Mouse (Mus musculus): ENCODE measurements around the gene Dync1li1. TPM values are rescaled to one million over a fixed set of nuclear protein-coding genes. Genes with fewer than 3 reads are reported as not detected.
A peak's percentile ranks its signal among the peaks of the same experiment; 100 is the strongest.

Dync1li1 gene
- polyA plus RNA-seq, 1 experiment from 2014 or later = 118 TPM

DNA sequence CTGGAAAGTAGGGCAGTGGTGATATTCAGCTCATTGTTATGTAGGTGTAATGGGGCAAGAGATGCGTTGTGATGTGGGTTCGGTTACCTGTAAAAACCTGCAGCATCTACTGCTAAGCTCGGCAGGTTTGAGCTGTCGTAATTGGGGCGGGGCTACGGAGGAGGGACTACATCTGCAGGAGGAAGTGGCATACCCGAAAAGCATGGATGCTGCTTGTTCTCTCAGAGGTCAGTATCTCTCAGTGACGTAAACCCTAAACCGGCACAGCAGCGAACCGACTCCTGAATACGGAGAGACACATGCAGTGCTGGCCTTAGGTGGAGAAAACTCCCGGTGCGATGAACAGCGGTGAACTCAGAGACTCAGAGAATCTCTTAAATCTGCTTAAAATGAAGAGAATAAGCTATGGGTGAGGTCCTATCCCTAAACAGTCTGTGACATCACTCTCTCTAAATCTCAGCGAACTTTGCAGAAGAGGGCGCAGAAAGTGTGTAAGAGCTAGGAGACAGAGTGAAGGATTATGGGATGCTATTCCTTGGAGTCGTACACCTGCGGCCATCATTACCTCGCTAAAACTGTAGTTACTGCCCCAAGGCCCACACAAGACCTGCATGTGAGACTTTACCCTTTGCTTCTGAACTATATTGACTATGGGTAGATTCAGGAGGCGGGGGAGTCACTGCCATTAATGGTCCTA, 37.5 kb upstream of the Dync1li1 start:
- no peak overlapping the region for H3K4me3 ChIP-seq (ENCODE audit: low read depth, low read length)
- no peaks in the 10 kb centered on the region for H3K9me3 ChIP-seq (replicated peaks; ENCODE audit: control insufficient read depth, low read length, poor library complexity, severe bottlenecking)
- no peak overlapping the region for H3K4me2 ChIP-seq (ENCODE audit: low read length)
- WGBS = 62% methylated on average over 21 of the region's 21 CpGs
- no peaks in the 10 kb centered on the region for H3K36me3 ChIP-seq (ENCODE audit: control insufficient read depth, insufficient read depth, low read length)
- no peak overlapping the region for H3K27ac ChIP-seq (ENCODE audit: low read length)
- no peak overlapping the region for H3K9ac ChIP-seq (ENCODE audit: low read depth, low read length)
- H3K4me1 ChIP-seq (ENCODE audit: control insufficient read depth, insufficient read depth, low read length) = no peaks in the 10 kb centered on the region
- no peak for ATAC-seq
- H3K27me3 ChIP-seq (ENCODE audit: control insufficient read depth, insufficient read depth, low read depth, low read length) = no peaks in the 10 kb centered on the region

DNA sequence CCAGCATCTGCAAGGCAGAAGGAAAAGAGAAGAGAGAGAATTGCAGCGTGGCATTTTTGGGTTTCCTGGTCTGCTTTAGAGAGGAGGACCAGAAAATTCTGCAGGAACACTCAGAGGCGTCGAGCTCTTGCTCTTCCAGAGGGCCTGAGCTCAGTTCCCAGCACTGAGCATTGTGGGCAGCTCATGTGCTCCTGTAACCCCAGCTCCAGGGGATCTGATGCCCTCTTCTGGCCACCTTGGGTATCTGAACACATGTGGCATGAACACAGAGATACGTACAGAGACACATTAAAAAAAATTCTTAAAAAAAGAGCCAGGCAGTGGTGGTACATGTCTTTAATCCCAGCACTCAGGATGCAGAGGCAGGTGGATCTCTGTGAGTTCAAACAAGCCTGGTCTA, 33.2 kb upstream of the Dync1li1 start:
- H3K9me3 ChIP-seq (replicated peaks; ENCODE audit: control insufficient read depth, low read length, poor library complexity, severe bottlenecking) = no peaks in the 10 kb centered on the region
- no peak overlapping the region for H3K4me3 ChIP-seq (ENCODE audit: low read depth, low read length)
- no peak overlapping the region for H3K4me2 ChIP-seq (ENCODE audit: low read length)
- 87% methylated on average over 4 of the region's 4 CpGs for WGBS
- H3K4me1 ChIP-seq (ENCODE audit: control insufficient read depth, insufficient read depth, low read length) = peaks cover 4% of the 10 kb centered on the region
- H3K36me3 ChIP-seq (ENCODE audit: control insufficient read depth, insufficient read depth, low read length) = no peaks in the 10 kb centered on the region
- H3K27me3 ChIP-seq (ENCODE audit: control insufficient read depth, insufficient read depth, low read depth, low read length) = no peaks in the 10 kb centered on the region
- ATAC-seq = no peak
- no peak overlapping the region for H3K9ac ChIP-seq (ENCODE audit: low read depth, low read length)
- no peak overlapping the region for H3K27ac ChIP-seq (ENCODE audit: low read length)

DNA sequence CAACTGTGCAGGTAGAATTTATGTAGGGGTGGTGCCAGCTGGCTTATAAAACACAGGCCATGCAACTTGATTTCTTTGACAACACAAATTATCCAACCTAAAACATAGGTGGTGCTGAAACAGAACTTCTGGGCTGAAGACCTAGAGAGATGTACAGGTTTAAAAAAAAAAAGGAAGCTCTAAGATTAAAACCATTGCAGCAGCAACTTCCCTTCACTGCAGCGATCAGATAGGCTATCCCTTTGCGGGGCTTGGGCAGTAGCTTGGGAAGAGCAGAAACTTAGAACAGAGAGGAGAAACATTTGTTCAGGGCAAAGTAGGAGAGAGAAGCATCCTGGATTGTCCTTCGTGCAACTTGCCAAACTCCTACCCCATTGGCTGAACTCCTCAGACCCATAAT, 31.9 kb upstream of the Dync1li1 start:
- Histone ChIP-seq H3K4me1 (ENCODE audit: control insufficient read depth, insufficient read depth, low read length) (peaks cover 14% of the 10 kb centered on the region), H3K9me3 (replicated peaks; ENCODE audit: control insufficient read depth, low read length, poor library complexity, severe bottlenecking) (no peaks in the 10 kb centered on the region), H3K9ac (ENCODE audit: low read depth, low read length) (no peak overlapping the region), H3K36me3 (ENCODE audit: control insufficient read depth, insufficient read depth, low read length) (no peaks in the 10 kb centered on the region), H3K4me3 (ENCODE audit: low read depth, low read length) (no peak overlapping the region), H3K4me2 (ENCODE audit: low read length) (no peak overlapping the region), H3K27ac (ENCODE audit: low read length) (no peak overlapping the region), H3K27me3 (ENCODE audit: control insufficient read depth, insufficient read depth, low read depth, low read length) (no peaks in the 10 kb centered on the region)
- WGBS = 94% methylated on average over 3 of the region's 3 CpGs
- no peak for ATAC-seq

DNA sequence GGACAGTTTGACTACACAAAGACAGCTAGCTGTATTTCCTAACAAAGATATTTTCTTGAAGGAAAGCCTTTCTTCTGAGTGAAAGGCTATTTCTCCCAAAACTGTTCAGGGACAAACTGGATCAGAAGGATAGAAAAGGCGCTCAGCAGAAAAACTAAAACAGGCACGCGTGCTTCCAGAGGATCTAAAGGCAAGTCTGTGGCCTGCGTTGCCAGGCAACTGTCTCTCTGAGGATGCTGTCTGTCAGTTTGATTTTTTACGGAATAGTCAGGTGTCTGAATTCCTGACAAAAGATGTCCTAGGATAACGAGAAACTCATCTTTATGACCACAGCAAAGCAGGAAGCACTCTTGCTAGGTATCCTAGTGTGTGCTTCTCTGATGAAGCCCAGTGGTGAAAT, 28.1 kb upstream of the Dync1li1 start:
- peak; percentile 81 for ATAC-seq
- H3K9ac ChIP-seq (ENCODE audit: low read depth, low read length) = no peak overlapping the region
- WGBS = 17% methylated on average over 6 of the region's 6 CpGs
- no peak overlapping the region for H3K4me3 ChIP-seq (ENCODE audit: low read depth, low read length)
- H3K4me1 ChIP-seq (ENCODE audit: control insufficient read depth, insufficient read depth, low read length) = peaks cover 16% of the 10 kb centered on the region
- H3K4me2 ChIP-seq (ENCODE audit: low read length) = peak overlapping the region; percentile 27
- peak overlapping the region; percentile 83 for H3K27ac ChIP-seq (ENCODE audit: low read length)
- H3K36me3 ChIP-seq (ENCODE audit: control insufficient read depth, insufficient read depth, low read length) = no peaks in the 10 kb centered on the region
- H3K9me3 ChIP-seq (replicated peaks; ENCODE audit: control insufficient read depth, low read length, poor library complexity, severe bottlenecking) = no peaks in the 10 kb centered on the region
- H3K27me3 ChIP-seq (ENCODE audit: control insufficient read depth, insufficient read depth, low read depth, low read length) = no peaks in the 10 kb centered on the region

DNA sequence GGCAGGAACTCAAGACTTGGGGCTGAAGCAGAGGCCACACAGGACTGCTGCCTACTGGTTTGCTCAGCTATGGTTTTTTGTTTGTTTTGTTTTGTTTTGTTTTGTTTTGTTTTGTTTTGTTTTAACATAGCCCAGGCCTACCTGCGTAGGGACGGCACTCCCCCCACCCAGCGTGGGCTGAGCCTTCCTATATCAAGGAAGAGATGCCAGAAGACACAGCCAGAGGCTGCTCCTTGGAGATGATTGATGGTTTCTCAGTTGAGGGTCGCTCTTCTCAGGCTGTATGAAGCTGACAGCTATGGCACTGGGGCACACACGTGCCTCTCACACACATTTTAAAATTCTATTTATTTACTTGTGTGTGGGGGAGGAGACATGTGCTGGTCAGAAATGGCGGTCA, 27.6 kb upstream of the Dync1li1 start:
- peaks cover 16% of the 10 kb centered on the region for H3K4me1 ChIP-seq (ENCODE audit: control insufficient read depth, insufficient read depth, low read length)

DNA sequence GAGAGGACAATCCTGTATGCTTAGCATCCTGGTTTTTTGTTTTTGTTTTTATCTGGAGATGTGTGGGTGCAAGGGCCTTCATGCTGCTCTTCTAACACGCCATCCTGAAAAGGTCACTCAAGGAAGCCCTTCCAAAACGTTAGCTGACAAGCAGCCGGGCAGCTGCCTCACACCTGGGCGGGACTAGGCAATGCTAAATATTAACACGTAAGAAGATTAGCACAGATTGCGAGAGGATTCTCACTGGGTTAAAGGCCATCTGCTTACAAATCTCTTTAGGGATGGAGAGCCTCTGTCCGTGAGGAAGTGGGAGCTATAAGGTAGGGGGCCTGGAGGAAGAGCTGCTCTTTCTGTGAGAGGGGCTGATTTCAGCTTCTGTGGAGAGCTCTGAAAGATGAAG, 26.6 kb upstream of the Dync1li1 start:
- H3K27ac ChIP-seq (ENCODE audit: low read length) = 0 out of 2 replicates have a peak overlapping the region, but pooled peaks have one; percentile 2
- no peaks in the 10 kb centered on the region for H3K27me3 ChIP-seq (ENCODE audit: control insufficient read depth, insufficient read depth, low read depth, low read length)
- no peak for ATAC-seq
- 26% methylated on average over 7 of the region's 7 CpGs for WGBS
- no peak overlapping the region for H3K9ac ChIP-seq (ENCODE audit: low read depth, low read length)
- H3K36me3 ChIP-seq (ENCODE audit: control insufficient read depth, insufficient read depth, low read length) = no peaks in the 10 kb centered on the region
- no peak overlapping the region for H3K4me3 ChIP-seq (ENCODE audit: low read depth, low read length)
- H3K4me1 ChIP-seq (ENCODE audit: control insufficient read depth, insufficient read depth, low read length) = peaks cover 16% of the 10 kb centered on the region
- no peak overlapping the region for H3K4me2 ChIP-seq (ENCODE audit: low read length)
- H3K9me3 ChIP-seq (replicated peaks; ENCODE audit: control insufficient read depth, low read length, poor library complexity, severe bottlenecking) = no peaks in the 10 kb centered on the region

More for the DNA sequence above, 27.6 kb upstream of the Dync1li1 start:
- no peaks in the 10 kb centered on the region for H3K9me3 ChIP-seq (replicated peaks; ENCODE audit: control insufficient read depth, low read length, poor library complexity, severe bottlenecking)
- H3K36me3 ChIP-seq (ENCODE audit: control insufficient read depth, insufficient read depth, low read length) = no peaks in the 10 kb centered on the region
- ATAC-seq = peak; percentile 60
- peak overlapping the region; percentile 83 for H3K27ac ChIP-seq (ENCODE audit: low read length)
- H3K4me2 ChIP-seq (ENCODE audit: low read length) = 0 out of 2 replicates have a peak overlapping the region, but pooled peaks have one; percentile 27
- H3K27me3 ChIP-seq (ENCODE audit: control insufficient read depth, insufficient read depth, low read depth, low read length) = no peaks in the 10 kb centered on the region
- H3K9ac ChIP-seq (ENCODE audit: low read depth, low read length) = no peak overlapping the region
- WGBS = 56% methylated on average over 6 of the region's 6 CpGs
- no peak overlapping the region for H3K4me3 ChIP-seq (ENCODE audit: low read depth, low read length)

DNA sequence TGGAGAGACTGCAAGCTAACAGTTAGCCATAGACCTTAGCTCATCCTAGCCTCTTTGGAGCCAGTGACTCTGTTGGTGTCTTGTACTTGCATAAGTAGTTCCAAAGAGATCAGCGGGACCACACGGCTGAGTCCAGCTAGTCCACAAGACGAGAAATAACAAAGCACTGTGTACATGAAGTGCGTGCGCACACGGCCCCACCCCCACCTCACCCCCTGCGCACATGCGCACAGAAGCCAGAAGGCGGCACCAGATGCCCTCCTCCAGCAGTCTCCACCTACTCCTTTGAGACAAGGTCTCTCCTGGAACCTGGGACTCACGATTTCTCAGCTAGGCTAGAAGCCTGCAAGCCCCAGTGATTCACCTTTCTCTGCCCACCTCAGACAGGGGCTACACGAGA, 24.8 kb upstream of the Dync1li1 start:
- Histone ChIP-seq H3K4me1 (ENCODE audit: control insufficient read depth, insufficient read depth, low read length) (peaks cover 16% of the 10 kb centered on the region), H3K27ac (ENCODE audit: low read length) (no peak overlapping the region), H3K9ac (ENCODE audit: low read depth, low read length) (no peak overlapping the region), H3K4me2 (ENCODE audit: low read length) (no peak overlapping the region), H3K27me3 (ENCODE audit: control insufficient read depth, insufficient read depth, low read depth, low read length) (no peaks in the 10 kb centered on the region), H3K4me3 (ENCODE audit: low read depth, low read length) (no peak overlapping the region), H3K36me3 (ENCODE audit: control insufficient read depth, insufficient read depth, low read length) (no peaks in the 10 kb centered on the region), H3K9me3 (replicated peaks; ENCODE audit: control insufficient read depth, low read length, poor library complexity, severe bottlenecking) (no peaks in the 10 kb centered on the region)
- no peak for ATAC-seq
- WGBS = 85% methylated on average over 11 of the region's 11 CpGs

DNA sequence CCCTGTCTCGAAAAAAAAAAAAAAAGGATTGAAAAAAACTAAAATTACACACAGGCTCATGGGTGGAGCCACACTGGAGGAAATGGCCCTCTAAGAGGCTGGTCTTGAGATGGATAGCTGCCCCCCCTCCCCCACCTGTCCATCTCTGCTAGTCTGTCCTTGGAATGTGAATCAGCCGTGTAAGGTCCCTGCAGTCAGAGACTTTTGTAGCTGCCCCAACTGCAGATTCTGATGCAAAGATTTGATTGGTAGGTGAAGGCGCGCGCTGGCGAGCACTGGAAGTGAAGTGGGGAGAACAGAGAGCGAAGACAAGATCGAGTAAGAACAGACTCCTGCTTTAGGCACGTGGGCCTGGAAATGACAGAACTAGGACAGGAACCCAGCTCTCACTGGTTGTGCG, 21.7 kb upstream of the Dync1li1 start:
- no peak for ATAC-seq
- Histone ChIP-seq H3K9ac (ENCODE audit: low read depth, low read length) (no peak overlapping the region), H3K27ac (ENCODE audit: low read length) (no peak overlapping the region), H3K4me3 (ENCODE audit: low read depth, low read length) (no peak overlapping the region), H3K36me3 (ENCODE audit: control insufficient read depth, insufficient read depth, low read length) (no peaks in the 10 kb centered on the region), H3K9me3 (replicated peaks; ENCODE audit: control insufficient read depth, low read length, poor library complexity, severe bottlenecking) (no peaks in the 10 kb centered on the region), H3K27me3 (ENCODE audit: control insufficient read depth, insufficient read depth, low read depth, low read length) (no peaks in the 10 kb centered on the region), H3K4me2 (ENCODE audit: low read length) (no peak overlapping the region), H3K4me1 (ENCODE audit: control insufficient read depth, insufficient read depth, low read length) (peaks cover 3% of the 10 kb centered on the region; the same call in 1 of the 2 replicates)
- WGBS = 87% methylated on average over 10 of the region's 10 CpGs

DNA sequence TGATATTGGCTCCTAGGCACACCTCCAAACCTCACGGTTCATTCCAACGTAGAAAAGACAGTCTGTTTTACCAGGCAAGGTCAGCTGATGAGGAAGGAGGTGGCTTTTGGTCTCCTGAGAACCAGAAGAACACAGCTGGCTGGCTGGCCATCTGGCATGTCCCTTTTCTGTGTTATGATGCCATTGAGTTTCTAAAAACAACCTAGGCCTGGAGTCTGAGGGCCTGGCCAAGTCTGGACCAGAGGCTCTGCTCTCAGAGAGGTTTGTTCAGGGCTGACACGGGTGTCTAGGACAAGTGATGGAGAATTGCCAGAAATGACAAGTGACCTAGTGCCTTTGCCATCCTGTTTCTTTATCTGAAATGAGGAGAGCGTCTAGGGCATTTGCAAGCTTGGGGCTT, 20.5 kb upstream of the Dync1li1 start:
- no peak for ATAC-seq

More for the DNA sequence above, 20.5 kb upstream of the Dync1li1 start:
- Histone ChIP-seq H3K9me3 (replicated peaks; ENCODE audit: control insufficient read depth, low read length, poor library complexity, severe bottlenecking) (no peaks in the 10 kb centered on the region), H3K27me3 (ENCODE audit: control insufficient read depth, insufficient read depth, low read depth, low read length) (no peaks in the 10 kb centered on the region), H3K27ac (ENCODE audit: low read length) (no peak overlapping the region), H3K4me3 (ENCODE audit: low read depth, low read length) (no peak overlapping the region), H3K9ac (ENCODE audit: low read depth, low read length) (no peak overlapping the region), H3K4me1 (ENCODE audit: control insufficient read depth, insufficient read depth, low read length) (no peaks in the 10 kb centered on the region), H3K4me2 (ENCODE audit: low read length) (no peak overlapping the region), H3K36me3 (ENCODE audit: control insufficient read depth, insufficient read depth, low read length) (no peaks in the 10 kb centered on the region)
- WGBS = 88% methylated on average over 4 of the region's 4 CpGs
